Mouse (Mus musculus): ENCODE results near the gene Myadm. TPM values are rescaled to one million over a fixed set of nuclear protein-coding genes. Genes with fewer than 3 reads are reported as not detected.

Myadm gene
- total RNA-seq, 2 experiments from 2014 or later = 51.4 to 57.2 TPM

- no peak for DNase-seq (ENCODE audit: low spot score in 2 of 2)
Measured at GRCm38 (mm10) chr7:3314121-3314520, 25.2 kb downstream of the Myadm start.

GRCm38 (mm10) chr7:3317704-3318103 lies 28.8 kb downstream of the Myadm start:
- DNase-seq (ENCODE audit: low spot score in 2 of 2) = no peak

- DNase-seq (ENCODE audit: low spot score in 2 of 2) = no peak
Measured at GRCm38 (mm10) chr7:3320856-3321255, 32.0 kb downstream of the Myadm start.

- DNase-seq (ENCODE audit: low spot score in 2 of 2) = no peak
Measured at GRCm38 (mm10) chr7:3323826-3324225, 34.9 kb downstream of the Myadm start.

- DNase-seq (ENCODE audit: low spot score in 2 of 2) = no peak
Measured at GRCm38 (mm10) chr7:3327961-3328360, 39.1 kb downstream of the Myadm start.

- DNase-seq (ENCODE audit: low spot score in 2 of 2) = peak; percentile 89
Measured at GRCm38 (mm10) chr7:3329776-3330546, 41.1 kb downstream of the Myadm start.

- DNase-seq (ENCODE audit: low spot score in 2 of 2) = no peak
Measured at GRCm38 (mm10) chr7:3331171-3331570, 42.3 kb downstream of the Myadm start.

GRCm38 (mm10) chr7:3331581-3332223 lies 42.8 kb downstream of the Myadm start:
- peak; percentile 81 to 88 for DNase-seq (ENCODE audit: low spot score in 2 of 2)

- DNase-seq (ENCODE audit: low spot score in 2 of 2) = no peak
Measured at GRCm38 (mm10) chr7:3332224-3332615, 43.3 kb downstream of the Myadm start.

GRCm38 (mm10) chr7:3332619-3333521 lies 44.0 kb downstream of the Myadm start, which contains the start of gene Cacng7:
Cacng7 (plus strand) TSS chr7:3332955.
- DNase-seq (ENCODE audit: low spot score in 2 of 2) = peak; percentile 55 to 62

GRCm38 (mm10) chr7:3333542-3333941 lies 44.7 kb downstream of the Myadm start:
- no peak for DNase-seq (ENCODE audit: low spot score in 2 of 2)

GRCm38 (mm10) chr7:3336412-3336811 lies 47.5 kb downstream of the Myadm start:
- no peak for DNase-seq (ENCODE audit: low spot score in 2 of 2)

- no peak for DNase-seq (ENCODE audit: low spot score in 2 of 2)
Measured at GRCm38 (mm10) chr7:3338286-3338935, 49.5 kb downstream of the Myadm start.

GRCm38 (mm10) chr7:3339010-3339409 lies 50.1 kb downstream of the Myadm start:
- DNase-seq (ENCODE audit: low spot score in 2 of 2) = no peak

GRCm38 (mm10) chr7:3343861-3344260 lies 55.0 kb downstream of the Myadm start:
- DNase-seq (ENCODE audit: low spot score in 2 of 2) = no peak

GRCm38 (mm10) chr7:3345301-3345700 lies 56.4 kb downstream of the Myadm start:
- no peak for DNase-seq (ENCODE audit: low spot score in 2 of 2)

GRCm38 (mm10) chr7:3347366-3348287 lies 58.7 kb downstream of the Myadm start:
- no peak for DNase-seq (ENCODE audit: low spot score in 2 of 2)

GRCm38 (mm10) chr7:3348326-3348725 lies 59.4 kb downstream of the Myadm start:
- no peak for DNase-seq (ENCODE audit: low spot score in 2 of 2)

GRCm38 (mm10) chr7:3349775-3350174 lies 60.9 kb downstream of the Myadm start:
- DNase-seq (ENCODE audit: low spot score in 2 of 2) = no peak

All from left cerebral cortex, adult 18-20 months (tissue).